Mouse (Mus musculus): ENCODE results near the gene Fstl4.
"Not testable (repeated sequence)": the region's sequence is repeated elsewhere in the genome, so short reads cannot be mapped to it uniquely, and the experiment has no call there.

The Fstl4 gene

DNA sequence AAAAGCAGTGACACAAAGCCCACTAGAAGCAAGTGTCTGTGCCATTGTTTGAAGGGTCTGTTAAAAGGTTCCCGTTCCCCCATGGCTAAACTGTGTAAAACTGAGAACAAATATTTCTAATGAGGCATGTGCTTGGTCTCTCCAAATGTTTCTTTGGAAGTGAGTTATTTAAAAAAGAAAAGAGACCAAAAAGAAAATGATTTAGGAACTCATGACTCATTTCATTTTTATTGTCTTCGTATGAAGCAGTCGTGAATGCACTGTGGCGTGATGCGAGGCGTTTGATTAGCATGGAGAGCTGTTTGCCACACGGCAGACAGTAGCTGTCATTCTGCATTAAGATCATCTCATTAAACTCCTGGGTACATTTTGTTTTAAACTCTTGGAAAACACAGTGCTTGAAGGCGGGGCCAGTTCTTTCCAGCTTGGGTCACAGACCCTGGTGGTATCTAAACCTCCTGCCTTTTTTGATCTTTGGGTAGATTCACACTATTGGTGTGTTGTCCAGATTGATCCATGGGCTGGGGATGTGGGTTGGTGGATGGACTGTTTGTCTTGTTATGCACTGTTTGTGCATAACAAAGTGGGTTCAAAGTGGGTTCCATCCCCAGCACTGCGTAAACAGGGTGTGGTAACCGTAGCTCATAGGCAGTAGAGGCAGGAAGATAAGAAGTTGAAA, 376.4 kb downstream of the Fstl4 start:
- no peak for DNase-seq

DNA sequence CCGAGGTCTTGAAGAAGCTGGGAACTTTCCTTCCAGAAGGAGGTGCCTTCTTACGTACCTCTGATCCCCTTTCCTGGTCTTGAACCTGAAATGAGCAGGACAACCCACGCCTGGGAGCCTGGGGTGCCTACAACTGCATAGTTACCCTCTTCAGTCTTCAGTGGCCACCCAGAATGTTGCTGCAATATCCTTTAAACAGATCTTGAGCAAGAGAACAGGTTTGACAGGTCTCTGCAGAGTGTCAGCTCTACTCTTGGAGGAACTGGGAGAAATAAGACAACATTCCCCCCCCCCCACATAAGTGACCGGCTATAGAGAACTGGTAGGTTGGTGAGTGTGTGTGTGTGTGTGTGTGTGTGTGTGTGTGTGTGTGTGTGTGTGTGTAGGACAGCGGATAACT, 379.1 kb downstream of the Fstl4 start:
- no peak for DNase-seq

DNA sequence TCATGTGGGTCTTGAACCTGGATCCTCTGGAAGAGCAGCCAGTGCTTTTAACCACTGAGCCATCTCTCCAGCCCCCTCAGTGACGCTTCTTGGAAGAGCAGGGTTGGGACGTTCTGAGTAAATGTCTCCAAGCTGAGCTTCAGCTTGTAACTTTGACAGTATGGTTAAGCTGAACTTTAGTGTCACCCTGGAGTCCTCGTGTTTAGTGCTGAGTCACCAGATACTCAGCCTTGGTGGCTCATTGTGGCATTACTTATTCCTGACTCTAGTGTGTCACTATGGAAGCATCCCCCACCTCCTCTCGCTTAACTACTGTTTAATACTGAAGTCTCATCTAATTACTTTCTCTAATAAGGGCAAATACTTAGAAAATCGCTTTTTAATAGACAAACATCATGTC, 380.1 kb downstream of the Fstl4 start:
- no peak for DNase-seq

DNA sequence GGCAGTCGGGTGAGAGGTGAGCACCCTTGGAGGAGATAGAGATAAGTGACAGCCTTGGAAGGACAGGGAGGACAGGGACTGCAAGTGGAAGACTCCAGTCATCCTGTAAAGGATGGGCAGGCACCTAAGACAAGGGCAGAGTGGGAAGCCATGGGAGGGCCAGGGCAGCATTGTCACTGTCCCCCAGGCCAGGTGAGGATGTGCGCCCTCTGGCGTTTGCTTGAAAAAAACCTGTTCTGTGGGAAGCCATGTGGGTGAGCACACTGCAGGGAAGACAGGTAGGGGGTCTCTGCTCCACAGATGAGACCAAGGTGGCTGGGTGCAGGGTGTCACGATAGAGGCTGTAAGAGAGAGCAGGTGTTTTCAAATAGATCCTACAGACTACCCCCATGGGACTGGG, 381.9 kb downstream of the Fstl4 start:
- peak; percentile 44 for DNase-seq

DNA sequence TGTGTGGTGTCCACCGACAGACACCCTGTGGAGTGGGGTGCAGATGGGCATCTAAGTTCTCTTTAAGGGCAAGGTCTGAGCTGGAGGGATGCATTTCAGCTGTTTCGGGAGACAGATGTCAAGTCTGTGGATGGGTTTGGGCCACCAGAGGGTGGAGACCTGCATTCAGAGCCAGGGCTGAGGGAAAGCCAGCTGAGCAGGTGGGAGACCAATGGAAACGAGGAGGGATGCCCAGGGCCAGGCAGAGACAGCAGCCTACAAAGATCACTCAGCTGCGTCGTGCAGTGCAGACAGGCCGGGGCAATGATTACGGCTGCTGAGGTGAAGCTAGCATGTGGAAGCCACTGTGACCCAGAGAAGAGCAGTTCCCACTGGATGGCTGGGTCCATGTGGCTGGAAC, 392.0 kb downstream of the Fstl4 start:
- DNase-seq, result no peak

DNA sequence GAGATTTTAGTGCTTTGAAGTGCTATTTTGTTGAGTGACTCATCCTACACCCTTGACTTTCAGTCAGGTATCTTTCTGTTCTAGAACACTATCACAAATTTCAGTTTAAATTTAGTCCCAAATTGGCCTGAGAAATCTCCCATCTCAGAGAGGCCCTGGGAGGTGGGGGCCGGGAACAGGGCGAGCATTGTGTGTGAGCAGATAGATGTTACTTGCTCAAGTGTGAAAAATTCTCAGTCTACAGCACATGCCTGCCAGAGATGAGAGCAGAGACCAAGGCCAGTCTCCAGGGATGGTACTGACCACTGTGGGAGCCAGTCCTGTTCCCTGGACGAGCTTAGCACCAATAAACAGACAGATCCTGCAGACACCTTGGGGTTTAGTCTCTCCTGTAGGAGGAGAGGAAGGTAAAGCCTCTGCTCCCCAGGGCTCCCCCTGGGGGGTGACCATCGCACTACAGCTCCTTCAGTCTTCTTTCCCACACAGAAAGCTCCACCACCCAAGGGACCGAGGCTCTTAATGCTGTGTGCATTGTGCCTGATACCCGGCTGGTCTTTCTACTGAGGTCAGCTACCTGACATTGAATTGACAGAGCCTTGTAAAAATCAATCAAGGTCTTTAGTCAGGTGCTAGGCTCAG, 393.3 kb downstream of the Fstl4 start:
- DNase-seq, result no peak

DNA sequence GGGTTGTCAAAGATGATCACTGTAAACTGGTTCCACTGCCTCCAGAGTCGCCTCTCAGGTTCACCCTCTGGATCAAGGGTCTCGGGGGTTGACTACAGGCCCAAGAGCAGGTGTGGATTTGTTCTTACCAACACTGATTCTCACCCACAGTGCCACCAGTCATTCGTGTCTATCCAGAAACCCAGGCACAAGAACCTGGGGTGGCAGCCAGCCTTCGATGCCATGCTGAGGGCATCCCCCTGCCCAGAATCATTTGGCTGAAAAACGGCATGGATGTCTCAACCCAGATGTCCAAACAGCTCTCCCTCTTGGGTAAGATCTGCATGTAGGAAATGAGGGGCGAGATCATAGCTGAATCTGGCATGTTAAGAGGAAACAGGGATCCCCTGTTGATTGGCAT, 398.0 kb downstream of the Fstl4 start:
- no peak for DNase-seq

DNA sequence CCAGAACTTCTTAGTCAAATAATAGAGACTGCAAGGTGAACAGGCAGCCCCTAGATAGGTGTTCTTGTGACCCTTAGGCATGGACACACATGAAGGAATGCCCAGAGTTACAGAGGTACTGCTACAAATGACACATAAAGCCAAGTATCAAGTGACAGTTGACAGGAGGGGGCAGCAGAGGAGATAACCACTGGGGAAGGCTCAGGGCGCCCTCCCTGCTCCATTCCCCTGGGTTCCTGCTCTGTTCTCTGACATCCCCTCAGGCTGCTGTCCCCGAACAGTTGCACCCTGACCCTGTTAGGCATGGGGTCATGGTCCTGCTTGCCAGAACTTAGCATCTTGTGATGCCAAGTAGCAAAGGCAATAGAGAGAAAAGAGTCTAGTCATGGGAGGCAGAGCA, 402.0 kb downstream of the Fstl4 start:
- no peak for DNase-seq

DNA sequence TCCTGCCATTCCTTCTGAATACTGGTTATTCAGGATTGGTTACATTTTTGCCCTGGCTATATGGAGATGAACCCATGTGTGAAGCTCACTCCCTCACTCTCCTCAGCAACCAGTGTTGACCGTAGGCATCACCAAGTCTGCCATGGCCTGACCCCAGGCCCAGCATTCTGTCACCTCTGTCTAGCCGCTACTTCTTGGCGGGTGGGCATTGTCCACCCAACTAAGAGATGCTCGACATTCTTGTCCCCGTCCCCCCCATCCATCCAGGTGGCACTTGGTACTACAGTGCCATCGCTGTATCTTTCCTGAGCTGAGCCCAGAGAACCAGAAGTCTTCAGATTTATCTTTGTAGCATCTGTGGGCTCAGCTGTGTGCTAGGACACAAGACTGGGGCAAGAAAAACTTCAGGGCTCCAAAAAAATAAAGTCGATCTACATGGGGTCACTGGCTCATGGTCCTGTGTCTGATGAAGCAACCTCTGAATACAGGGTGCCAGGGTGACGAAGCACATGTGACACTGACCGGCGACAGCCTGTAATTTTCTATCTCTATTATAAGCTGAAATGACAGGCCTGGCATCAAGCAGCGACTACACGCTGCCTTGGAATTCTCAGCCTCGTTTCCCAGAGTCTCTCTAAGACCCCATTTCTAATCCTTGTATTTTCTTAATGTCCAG, 417.9 kb downstream of the Fstl4 start:
- no peak for DNase-seq

DNA sequence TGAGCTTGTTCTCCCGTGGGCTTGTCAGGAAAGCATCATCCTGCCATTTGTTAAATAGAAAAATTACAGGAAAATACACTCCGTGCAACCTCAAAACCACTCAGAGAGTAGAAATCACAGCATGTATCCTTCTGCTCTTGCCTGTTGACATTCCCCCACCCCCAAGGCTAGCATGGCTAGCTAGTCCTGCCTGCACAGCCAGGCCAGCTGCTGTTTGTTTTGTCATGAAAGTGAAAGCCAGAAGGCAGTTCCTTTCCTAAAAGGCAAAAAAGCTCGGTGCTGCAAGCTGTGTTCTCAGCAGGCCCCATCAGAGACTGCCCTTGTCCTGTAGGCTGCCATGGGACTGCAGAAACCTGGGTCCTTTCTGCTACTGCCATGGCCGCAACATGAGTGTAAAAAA, 418.4 kb downstream of the Fstl4 start:
- DNase-seq, result peak; percentile 45

DNA sequence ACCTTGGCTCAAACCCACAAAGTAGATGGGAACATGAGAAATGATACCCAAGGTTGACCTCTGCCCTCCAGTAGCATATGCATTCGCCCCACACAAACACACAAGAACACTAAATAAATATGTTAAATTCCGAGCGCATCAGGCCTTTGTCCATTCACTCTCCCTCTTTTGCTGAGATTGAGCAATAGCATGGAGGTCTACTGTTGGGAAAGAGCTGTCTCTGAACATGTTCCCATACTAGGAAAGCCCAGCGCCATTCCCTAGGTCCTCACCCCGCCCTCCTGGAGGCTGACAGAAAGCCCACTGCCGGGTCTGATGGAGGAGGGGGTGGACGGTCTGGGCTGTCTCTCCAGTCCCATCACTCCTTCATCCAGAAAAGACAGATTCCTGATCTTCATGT, 419.6 kb downstream of the Fstl4 start:
- DNase-seq, result no peak

DNA sequence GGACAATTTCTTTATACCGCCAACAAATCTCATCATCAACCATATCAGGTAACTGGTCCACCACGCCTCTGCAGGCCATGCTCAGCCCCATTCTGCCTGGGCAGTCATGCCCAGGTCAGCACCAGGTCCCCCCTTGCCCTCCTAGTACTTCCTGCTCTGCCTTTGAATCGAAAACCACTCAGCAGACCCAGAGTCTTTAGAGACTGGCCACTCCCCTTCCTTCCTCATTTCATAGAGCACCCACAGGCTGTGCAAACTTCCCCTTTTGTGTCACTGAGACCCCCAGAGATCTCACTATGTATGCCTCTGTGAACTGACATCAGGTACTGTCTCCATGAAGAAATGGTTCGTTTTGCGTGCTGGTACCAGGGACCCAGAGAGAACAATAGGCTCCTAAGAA, 420.3 kb downstream of the Fstl4 start:
- no peak for DNase-seq

DNA sequence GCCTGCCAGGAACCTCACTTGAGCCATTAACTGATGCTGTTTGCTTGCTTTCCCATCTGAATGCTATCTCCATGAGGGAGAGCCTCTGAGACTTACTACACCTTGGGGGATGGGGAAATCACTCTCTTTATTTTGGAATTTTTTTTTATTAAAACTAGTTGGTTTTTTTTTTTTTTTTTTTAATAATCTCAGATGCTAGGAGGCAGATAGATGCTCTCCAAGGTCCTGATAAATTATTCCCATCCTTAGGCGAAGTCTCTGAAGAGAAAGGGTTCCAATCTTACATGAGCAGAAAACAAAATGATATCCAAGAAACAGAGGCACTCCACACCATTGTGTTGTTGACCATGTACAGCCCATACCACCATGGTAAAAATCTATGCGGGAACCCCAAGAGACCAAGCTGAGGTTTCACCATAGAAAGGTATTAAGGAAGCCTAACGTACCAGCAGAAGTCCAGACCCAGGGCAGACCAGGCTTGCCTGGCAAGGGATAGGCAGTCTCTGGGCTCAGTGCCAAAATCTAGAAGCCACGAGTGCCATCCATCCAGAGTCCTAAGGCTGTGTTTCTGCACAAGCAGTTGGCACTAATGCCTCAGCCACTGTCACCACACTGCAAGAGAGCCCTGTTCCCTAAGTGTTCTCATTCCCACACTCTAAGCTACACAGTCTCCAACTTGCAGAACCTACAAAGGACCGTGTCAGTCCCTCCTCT, 423.1 kb downstream of the Fstl4 start:
- DNase-seq, result no peak

DNA sequence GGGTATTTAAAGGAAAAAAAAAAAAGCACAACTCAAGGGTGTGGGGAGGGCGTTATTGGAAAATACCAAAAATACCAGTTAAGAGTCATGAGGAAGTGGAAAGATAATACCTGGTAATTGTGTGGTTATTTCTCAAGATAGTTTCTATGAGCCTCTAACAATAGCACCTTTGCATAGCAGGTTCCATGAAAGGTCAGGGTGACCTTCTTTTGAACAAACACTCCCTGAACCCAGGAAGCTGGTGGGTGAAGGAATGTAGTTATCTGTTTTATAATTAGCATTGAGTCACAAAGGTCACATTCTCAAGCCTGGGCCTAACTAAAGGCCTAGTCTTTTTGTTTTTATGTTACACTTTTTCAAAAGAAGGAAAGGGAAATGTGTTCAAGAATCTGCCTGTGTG, 432.1 kb downstream of the Fstl4 start:
- DNase-seq, result not testable (repeated sequence)

DNA sequence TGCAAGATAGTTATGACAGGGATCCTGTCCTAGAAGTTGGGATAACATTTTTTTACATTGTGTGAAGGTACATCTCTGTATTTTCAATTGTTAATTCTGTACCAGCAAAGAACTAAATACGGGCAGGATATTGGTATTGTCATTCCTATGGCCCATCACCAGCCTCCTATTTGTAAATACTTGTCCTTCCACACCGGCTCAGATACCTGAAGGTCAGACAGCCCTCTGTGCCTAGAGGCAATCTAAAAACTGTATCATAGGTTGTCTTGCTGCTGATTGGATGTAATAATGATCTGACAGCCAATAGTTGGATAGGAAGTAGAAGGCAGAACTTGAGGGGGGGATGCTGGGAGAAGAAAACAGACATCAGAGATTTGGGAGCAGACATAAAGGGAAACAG, 432.7 kb downstream of the Fstl4 start:
- no peak for DNase-seq

DNA sequence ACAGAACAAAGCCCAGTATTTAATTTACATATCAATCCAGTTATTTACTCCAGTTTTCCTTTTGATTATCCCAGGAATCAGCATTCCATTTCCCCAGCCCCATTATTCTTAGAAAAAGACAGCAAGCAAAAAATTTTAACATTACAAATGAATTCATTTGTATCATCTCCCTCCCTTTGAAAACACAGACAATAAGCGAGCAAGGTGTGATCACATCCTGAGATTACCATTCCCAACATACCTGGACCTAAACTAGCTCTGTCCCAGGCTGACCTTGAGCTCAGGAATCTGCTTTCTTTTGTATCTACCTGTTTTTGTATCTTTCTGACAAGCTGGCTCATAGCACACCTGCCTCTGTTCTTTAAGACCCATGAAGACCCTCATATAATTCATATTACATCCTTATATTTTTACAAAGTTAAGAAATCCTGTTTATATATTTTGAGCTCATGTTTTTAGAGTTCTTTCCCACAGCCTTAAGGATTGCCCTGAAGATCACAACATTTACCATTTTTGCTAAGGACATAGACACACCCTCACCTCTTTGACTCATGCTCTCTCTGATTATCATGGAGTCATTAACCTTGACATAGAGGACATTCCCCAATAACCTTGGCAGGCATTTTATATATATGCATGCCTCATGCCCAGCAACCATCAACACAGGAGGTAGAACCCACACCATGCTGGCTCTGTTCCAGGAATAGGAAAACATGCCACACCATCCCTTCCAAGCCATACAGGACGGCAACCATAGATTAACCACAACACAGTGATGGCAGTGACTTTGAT, 438.2 kb downstream of the Fstl4 start:
- DNase-seq, result no peak

DNA sequence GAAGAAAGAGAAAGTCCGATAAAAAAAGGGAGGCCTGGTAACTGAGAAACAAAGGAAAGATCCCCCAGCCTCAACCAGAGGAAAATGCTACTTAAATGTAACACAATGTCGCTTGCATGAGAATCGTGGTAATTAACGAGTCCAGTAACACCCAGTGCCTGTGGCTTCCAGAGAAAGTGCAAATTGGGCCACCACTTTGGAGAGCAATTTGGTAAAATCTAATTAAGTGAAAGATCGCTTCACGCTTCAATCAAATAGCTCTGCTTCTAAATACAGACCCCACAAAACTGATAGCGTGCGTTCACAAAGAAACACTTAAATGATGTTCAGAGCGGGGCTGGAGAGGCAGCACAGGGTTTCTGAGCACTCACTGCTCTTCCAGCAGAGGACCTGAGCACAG, 446.4 kb downstream of the Fstl4 start:
- DNase-seq, result no peak

DNA sequence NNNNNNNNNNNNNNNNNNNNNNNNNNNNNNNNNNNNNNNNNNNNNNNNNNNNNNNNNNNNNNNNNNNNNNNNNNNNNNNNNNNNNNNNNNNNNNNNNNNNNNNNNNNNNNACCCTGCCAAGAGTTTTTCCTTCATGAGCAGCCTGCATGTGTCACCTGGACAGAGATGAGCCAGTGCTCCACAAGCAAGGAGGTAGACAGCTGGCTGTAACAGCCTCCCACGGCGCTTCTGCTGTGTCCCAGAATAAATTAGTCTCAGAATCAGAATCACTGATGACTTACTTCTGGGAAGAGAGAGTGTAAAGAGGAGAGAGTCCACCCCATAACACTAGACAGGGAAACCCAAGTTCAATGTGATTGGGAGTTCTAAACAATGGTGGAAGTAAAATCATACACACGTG, 464.6 kb downstream of the Fstl4 start:
- no peak for DNase-seq

DNA sequence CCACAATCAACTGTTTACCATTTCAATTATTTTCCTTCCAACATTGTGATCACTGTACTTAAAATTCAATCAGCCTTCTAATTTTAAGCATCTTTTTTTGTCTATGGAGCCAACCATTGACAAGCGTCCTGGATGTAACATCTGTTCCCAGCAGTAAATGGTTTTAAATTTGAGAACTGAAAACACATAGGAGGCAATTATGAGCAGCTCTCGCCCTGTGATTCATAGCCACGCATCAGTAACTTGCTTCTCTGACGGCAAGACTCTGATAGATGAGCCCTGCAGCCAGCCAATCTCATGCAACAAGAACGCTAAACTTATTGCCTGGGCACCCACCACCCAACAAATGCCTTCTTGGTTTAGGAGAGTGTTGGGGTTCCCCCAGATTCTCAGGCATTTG, 467.4 kb downstream of the Fstl4 start:
- DNase-seq, result no peak

DNA sequence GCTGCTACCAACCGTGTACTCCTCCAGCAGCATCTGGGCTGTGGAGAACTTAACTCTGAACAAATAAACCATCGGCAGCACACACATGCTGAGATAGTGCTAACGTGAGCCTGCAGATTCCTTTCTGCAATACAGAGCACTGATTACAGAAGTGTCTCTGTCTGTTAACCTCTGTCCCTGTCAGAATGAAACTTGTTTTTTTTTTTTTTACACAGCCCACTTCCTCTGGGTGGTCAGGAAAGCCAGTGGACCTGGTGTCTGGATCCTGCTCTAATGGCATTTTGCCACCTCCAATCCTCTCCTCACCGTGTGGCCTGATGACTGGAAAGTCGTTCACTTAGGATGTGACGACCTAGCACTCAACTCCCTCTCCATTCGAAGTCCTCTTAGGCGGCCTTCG, 469.2 kb downstream of the Fstl4 start:
- DNase-seq, result no peak
